Mouse (Mus musculus): ENCODE data around the gene Vwa8. TPM values are rescaled to one million over a fixed set of nuclear protein-coding genes. Genes with fewer than 3 reads are reported as not detected.
"Not testable (repeated sequence)": the region's sequence is repeated elsewhere in the genome, so short reads cannot be mapped to it uniquely, and the experiment has no call there.

Vwa8 gene
- polyA plus RNA-seq, 1 experiment from 2014 or later: 8.1 TPM

- Histone ChIP-seq H3K9me3 (replicated peaks; ENCODE audit: control insufficient read depth, low read length) (no peaks in the 10 kb centered on the region), H3K27ac (replicated peaks; ENCODE audit: low read depth, low read length) (no peak overlapping the region), H3K9ac (replicated peaks; ENCODE audit: low read length) (no peak overlapping the region), H3K4me1 (ENCODE audit: control insufficient read depth, insufficient read depth, low read length) (no peaks in the 10 kb centered on the region), H3K36me3 (replicated peaks; ENCODE audit: control insufficient read depth, insufficient read depth, low read depth, low read length) (no peaks in the 10 kb centered on the region), H3K4me2 (ENCODE audit: low read depth, low read length) (no peak overlapping the region), H3K27me3 (ENCODE audit: control insufficient read depth, insufficient read depth, low read length) (no peaks in the 10 kb centered on the region), H3K4me3 (ENCODE audit: low read depth, low read length) (no peak overlapping the region)
- 89% methylated on average over 2 of the region's 2 CpGs for WGBS
- ATAC-seq (replicated peaks; ENCODE audit: insufficient number of reproducible peaks, low FRiP score, low TSS enrichment, low read depth): no peak
- DNase-seq (ENCODE audit: low spot score): no peak
These were observed 147.5 kb downstream of the Vwa8 start for GRCm38 (mm10) chr14:78996359-78996758.

- 43% methylated on average over 1 of the region's 1 CpGs for WGBS
- Histone ChIP-seq H3K36me3 (replicated peaks; ENCODE audit: control insufficient read depth, insufficient read depth, low read depth, low read length) (no peaks in the 10 kb centered on the region), H3K4me2 (ENCODE audit: low read depth, low read length) (no peak overlapping the region), H3K4me1 (ENCODE audit: control insufficient read depth, insufficient read depth, low read length) (no peaks in the 10 kb centered on the region), H3K4me3 (ENCODE audit: low read depth, low read length) (no peak overlapping the region), H3K9ac (replicated peaks; ENCODE audit: low read length) (no peak overlapping the region), H3K27me3 (ENCODE audit: control insufficient read depth, insufficient read depth, low read length) (no peaks in the 10 kb centered on the region), H3K27ac (replicated peaks; ENCODE audit: low read depth, low read length) (no peak overlapping the region), H3K9me3 (replicated peaks; ENCODE audit: control insufficient read depth, low read length) (no peaks in the 10 kb centered on the region)
- DNase-seq (ENCODE audit: low spot score) (peak; percentile 9), ATAC-seq (replicated peaks; ENCODE audit: insufficient number of reproducible peaks, low FRiP score, low TSS enrichment, low read depth) (no peak)
These were observed 154.7 kb downstream of the Vwa8 start for GRCm38 (mm10) chr14:79003576-79003975.

- not testable (repeated sequence) for H3K4me3 ChIP-seq (ENCODE audit: low read depth, low read length); ATAC-seq (replicated peaks; ENCODE audit: insufficient number of reproducible peaks, low FRiP score, low TSS enrichment, low read depth); H3K4me2 ChIP-seq (ENCODE audit: low read depth, low read length); H3K9me3 ChIP-seq (replicated peaks; ENCODE audit: control insufficient read depth, low read length); H3K27me3 ChIP-seq (ENCODE audit: control insufficient read depth, insufficient read depth, low read length); H3K4me1 ChIP-seq (ENCODE audit: control insufficient read depth, insufficient read depth, low read length); DNase-seq (ENCODE audit: low spot score); H3K36me3 ChIP-seq (replicated peaks; ENCODE audit: control insufficient read depth, insufficient read depth, low read depth, low read length); H3K27ac ChIP-seq (replicated peaks; ENCODE audit: low read depth, low read length); H3K9ac ChIP-seq (replicated peaks; ENCODE audit: low read length)
- 82% methylated on average over 5 of the region's 5 CpGs for WGBS
These were observed 168.9 kb downstream of the Vwa8 start for GRCm38 (mm10) chr14:79017710-79018109.

- no peak overlapping the region for H3K4me3 ChIP-seq (ENCODE audit: low read depth, low read length)
- no peak overlapping the region for H3K4me2 ChIP-seq (ENCODE audit: low read depth, low read length)
- H3K9me3 ChIP-seq (replicated peaks; ENCODE audit: control insufficient read depth, low read length): no peaks in the 10 kb centered on the region
- ATAC-seq (replicated peaks; ENCODE audit: insufficient number of reproducible peaks, low FRiP score, low TSS enrichment, low read depth) (no peak), DNase-seq (ENCODE audit: low spot score) (no peak)
- no peaks in the 10 kb centered on the region for H3K36me3 ChIP-seq (replicated peaks; ENCODE audit: control insufficient read depth, insufficient read depth, low read depth, low read length)
- H3K4me1 ChIP-seq (ENCODE audit: control insufficient read depth, insufficient read depth, low read length): no peaks in the 10 kb centered on the region
- no peak overlapping the region for H3K27ac ChIP-seq (replicated peaks; ENCODE audit: low read depth, low read length)
- no peaks in the 10 kb centered on the region for H3K27me3 ChIP-seq (ENCODE audit: control insufficient read depth, insufficient read depth, low read length)
- WGBS: 82% methylated on average over 4 of the region's 4 CpGs
- no peak overlapping the region for H3K9ac ChIP-seq (replicated peaks; ENCODE audit: low read length)
These were observed 169.7 kb downstream of the Vwa8 start for GRCm38 (mm10) chr14:79018564-79018963.

GRCm38 (mm10) chr14:79021725-79022124 lies 172.9 kb downstream of the Vwa8 start:
- Histone ChIP-seq H3K9me3 (replicated peaks; ENCODE audit: control insufficient read depth, low read length) (no peaks in the 10 kb centered on the region), H3K4me1 (ENCODE audit: control insufficient read depth, insufficient read depth, low read length) (no peaks in the 10 kb centered on the region), H3K36me3 (replicated peaks; ENCODE audit: control insufficient read depth, insufficient read depth, low read depth, low read length) (no peaks in the 10 kb centered on the region), H3K9ac (replicated peaks; ENCODE audit: low read length) (no peak overlapping the region), H3K4me2 (ENCODE audit: low read depth, low read length) (no peak overlapping the region), H3K27ac (replicated peaks; ENCODE audit: low read depth, low read length) (no peak overlapping the region), H3K27me3 (ENCODE audit: control insufficient read depth, insufficient read depth, low read length) (no peaks in the 10 kb centered on the region), H3K4me3 (ENCODE audit: low read depth, low read length) (no peak overlapping the region)
- no peak for ATAC-seq (replicated peaks; ENCODE audit: insufficient number of reproducible peaks, low FRiP score, low TSS enrichment, low read depth)
- WGBS: 68% methylated on average over 7 of the region's 7 CpGs
- DNase-seq (ENCODE audit: low spot score): no peak

GRCm38 (mm10) chr14:79028996-79029575 lies 180.2 kb downstream of the Vwa8 start:
- H3K4me3 ChIP-seq (ENCODE audit: low read depth, low read length): no peak overlapping the region
- no peak overlapping the region for H3K9ac ChIP-seq (replicated peaks; ENCODE audit: low read length)
- H3K27me3 ChIP-seq (ENCODE audit: control insufficient read depth, insufficient read depth, low read length): no peaks in the 10 kb centered on the region
- no peak overlapping the region for H3K27ac ChIP-seq (replicated peaks; ENCODE audit: low read depth, low read length)
- no peaks in the 10 kb centered on the region for H3K36me3 ChIP-seq (replicated peaks; ENCODE audit: control insufficient read depth, insufficient read depth, low read depth, low read length)
- ATAC-seq (replicated peaks; ENCODE audit: insufficient number of reproducible peaks, low FRiP score, low TSS enrichment, low read depth): no peak
- no peak overlapping the region for H3K4me2 ChIP-seq (ENCODE audit: low read depth, low read length)
- H3K9me3 ChIP-seq (replicated peaks; ENCODE audit: control insufficient read depth, low read length): no peaks in the 10 kb centered on the region
- no peak for DNase-seq (ENCODE audit: low spot score)
- 77% methylated on average over 3 of the region's 3 CpGs for WGBS
- H3K4me1 ChIP-seq (ENCODE audit: control insufficient read depth, insufficient read depth, low read length): no peaks in the 10 kb centered on the region; the same call in 1 of the 2 replicates

- WGBS: 93% methylated on average over 3 of the region's 3 CpGs
- H3K9ac ChIP-seq (replicated peaks; ENCODE audit: low read length): no peak overlapping the region
- no peaks in the 10 kb centered on the region; the same call in 1 of the 2 replicates for H3K4me1 ChIP-seq (ENCODE audit: control insufficient read depth, insufficient read depth, low read length)
- no peak overlapping the region for H3K4me2 ChIP-seq (ENCODE audit: low read depth, low read length)
- H3K27ac ChIP-seq (replicated peaks; ENCODE audit: low read depth, low read length): no peak overlapping the region
- no peaks in the 10 kb centered on the region for H3K27me3 ChIP-seq (ENCODE audit: control insufficient read depth, insufficient read depth, low read length)
- no peak overlapping the region for H3K4me3 ChIP-seq (ENCODE audit: low read depth, low read length)
- ATAC-seq (replicated peaks; ENCODE audit: insufficient number of reproducible peaks, low FRiP score, low TSS enrichment, low read depth): no peak
- no peaks in the 10 kb centered on the region for H3K36me3 ChIP-seq (replicated peaks; ENCODE audit: control insufficient read depth, insufficient read depth, low read depth, low read length)
- no peak for DNase-seq (ENCODE audit: low spot score)
- H3K9me3 ChIP-seq (replicated peaks; ENCODE audit: control insufficient read depth, low read length): no peaks in the 10 kb centered on the region
These were observed 181.9 kb downstream of the Vwa8 start for GRCm38 (mm10) chr14:79030715-79031114.

GRCm38 (mm10) chr14:79031230-79031740 lies 182.4 kb downstream of the Vwa8 start:
- DNase-seq (ENCODE audit: low spot score) (no peak), ATAC-seq (replicated peaks; ENCODE audit: insufficient number of reproducible peaks, low FRiP score, low TSS enrichment, low read depth) (no peak)
- no peaks in the 10 kb centered on the region for H3K27me3 ChIP-seq (ENCODE audit: control insufficient read depth, insufficient read depth, low read length)
- no peak overlapping the region for H3K4me2 ChIP-seq (ENCODE audit: low read depth, low read length)
- H3K9me3 ChIP-seq (replicated peaks; ENCODE audit: control insufficient read depth, low read length): no peaks in the 10 kb centered on the region
- WGBS: 87% methylated on average over 8 of the region's 8 CpGs
- no peaks in the 10 kb centered on the region for H3K36me3 ChIP-seq (replicated peaks; ENCODE audit: control insufficient read depth, insufficient read depth, low read depth, low read length)
- H3K9ac ChIP-seq (replicated peaks; ENCODE audit: low read length): no peak overlapping the region
- H3K4me3 ChIP-seq (ENCODE audit: low read depth, low read length): no peak overlapping the region
- no peak overlapping the region for H3K27ac ChIP-seq (replicated peaks; ENCODE audit: low read depth, low read length)
- H3K4me1 ChIP-seq (ENCODE audit: control insufficient read depth, insufficient read depth, low read length): no peaks in the 10 kb centered on the region; the same call in 1 of the 2 replicates
